Comparison of ENCODE assay signal across 11 mouse cellular contexts in genomic region chr9:61081474-61082021, GRCm38 (mm10).
A peak's percentile ranks its signal among the peaks of the same experiment; 100 is the strongest.
DNase-seq lines count a peak whose midpoint lies in the region; ATAC-seq and TF ChIP-seq lines count a peak whose summit lies in the region.
"Had no signal": no experiment of that assay in that cellular context is flagged by ENCODE, and none has a peak within 500 bp of the region (broad histone marks: within the 10 kb centered on the region; RNA-seq: fewer than 3 reads in every experiment).

No protein-coding gene starts in this region.

- H3K9me3 ChIP-seq in forebrain, embryonic 16.5 days (ENCODE audit: control insufficient read depth, low read length), result no peaks in the 10 kb centered on the region

- no peak overlapping the region for H3K9ac ChIP-seq in forebrain, embryonic 16.5 days (replicated peaks; ENCODE audit: low read depth, low read length)
- H3K9ac ChIP-seq: liver, postnatal 0 days had no signal

- DNase-seq in frontal cortex, postnatal 10 days (ENCODE audit: low spot score in 2 of 2), result peak; percentile 29 to 41
- peak; percentile 40 to 49 for DNase-seq in left cerebral cortex, adult 9 months (ENCODE audit: low spot score in 2 of 2)
- peak; percentile 61 to 72 for DNase-seq in right cerebral cortex, postnatal 10 days (ENCODE audit: low spot score in 2 of 2)
- DNase-seq in thymus, postnatal 4 days, result no peak
- no peak for DNase-seq in heart, adult 8-10 months (ENCODE audit: low spot score)
- no peak for DNase-seq in gastrocnemius, adult 2 months
- DNase-seq: heart, adult 2 months; kidney, postnatal 14 days; liver, postnatal 0 days had no signal

- 1% methylated on average over 14 of the region's 16 CpGs for WGBS in forebrain, embryonic 16.5 days

- no peak for ATAC-seq in frontal cortex, adult (ENCODE audit: low TSS enrichment)
- ATAC-seq in forebrain, embryonic 16.5 days, result peak; percentile 73
- ATAC-seq: liver, postnatal 0 days had no signal

- H3K4me3 ChIP-seq in forebrain, embryonic 16.5 days (replicated peaks; ENCODE audit: low read length), result no peak overlapping the region
- no peak overlapping the region for H3K4me3 ChIP-seq in gastrocnemius, adult 2 months
- H3K4me3 ChIP-seq: heart, adult 2 months had no signal

- H3K36me3 ChIP-seq in forebrain, embryonic 16.5 days (ENCODE audit: control insufficient read depth, insufficient read depth), result no peaks in the 10 kb centered on the region

- H3K4me1 ChIP-seq in forebrain, embryonic 16.5 days (replicated peaks; ENCODE audit: control insufficient read depth, insufficient read depth, low read length), result peaks cover 12% of the 10 kb centered on the region

- intact Hi-C loops in gastrocnemius, adult 2 months (cut with DNase I), result no loop called here

- no peak for TF ChIP-seq CTCF in gastrocnemius, adult 2 months (IDR thresholded peaks at IDR 0.05)

- peak overlapping the region; percentile 63 for H3K27ac ChIP-seq in forebrain, embryonic 16.5 days (ENCODE audit: low read length)
- H3K27ac ChIP-seq in gastrocnemius, adult 2 months, result no peak overlapping the region
- H3K27ac ChIP-seq: heart, adult 2 months had no signal

- H3K4me2 ChIP-seq in forebrain, embryonic 16.5 days (ENCODE audit: low read length), result peak overlapping the region; percentile 28

- H3K27me3 ChIP-seq in forebrain, embryonic 16.5 days (replicated peaks; ENCODE audit: control insufficient read depth, insufficient read depth, low read length), result no peaks in the 10 kb centered on the region

Comparison
In these comparisons a context has a peak if more than half of its experiments do, and no peak if none do; other contexts are left out.
1. DNase-seq: peak in frontal cortex, postnatal 10 days (2 of 2), left cerebral cortex, adult 9 months (2 of 2) and right cerebral cortex, postnatal 10 days (2 of 2); none in thymus, postnatal 4 days (single experiment), heart, adult 8-10 months (single experiment) and gastrocnemius, adult 2 months (single experiment).